Mouse (Mus musculus) intestine, embryonic 15.5 days (tissue): ENCODE measurements around the gene Kcnk3. TPM values are rescaled to one million over a fixed set of nuclear protein-coding genes. Genes with fewer than 3 reads are reported as not detected.

Source experiments
- ATAC-seq: fragments of 200-750 bp; cut with Nextera tagmentation; 2 replicates; pipeline ENCODE4 v1.8.0; 2017; ENCODE audit warnings: moderate TSS enrichment, moderate library complexity
- H3K27ac ChIP-seq: fragments of 300-500 bp; sonication (generic); 2 replicates; pipeline ENCODE4 v1.5.1; 2015; ENCODE audit warnings: mild to moderate bottlenecking, inconsistent platforms
- H3K27me3 ChIP-seq: fragments of 300-500 bp; sonication (generic); replicated peaks from 2 replicates; pipeline ENCODE4 v1.6.1; 2015; ENCODE audit warnings: inconsistent platforms
- H3K36me3 ChIP-seq: fragments of 300-500 bp; sonication (generic); 2 replicates; pipeline ENCODE4 v1.6.1; 2015; ENCODE audit warnings: inconsistent platforms
- H3K4me1 ChIP-seq: fragments of 300-500 bp; sonication (generic); replicated peaks from 2 replicates; pipeline ENCODE4 v1.6.1; 2015; ENCODE audit warnings: inconsistent platforms
- H3K4me2 ChIP-seq: fragments of 300-500 bp; sonication (generic); replicated peaks from 2 replicates; pipeline ENCODE4 v1.6.1; 2015; ENCODE audit warnings: mild to moderate bottlenecking, inconsistent platforms
- H3K4me3 ChIP-seq: fragments of 300-500 bp; sonication (generic); replicated peaks from 2 replicates; pipeline ENCODE4 v1.5.1; 2015; ENCODE audit warnings: inconsistent platforms
- H3K9ac ChIP-seq: fragments of 300-500 bp; sonication (generic); 2 replicates; pipeline ENCODE4 v1.6.1; 2015; ENCODE audit warnings: inconsistent platforms
- H3K9me3 ChIP-seq: fragments of 300-500 bp; sonication (generic); 2 replicates; pipeline ENCODE4 v1.6.1; 2016; ENCODE audit warnings: inconsistent platforms
- WGBS: fragments of 180-500 bp; shearing (Covaris S2); methylation state at CpG from one replicate; pipeline ENCODE4 v1.1.7; 2015; 5-methylcytosine and 5-hydroxymethylcytosine counted together
- polyA plus RNA-seq: library from polyadenylated mRNA; unstranded; fragments of >200 nt; fragmentation: Nextera tagmentation; extraction: Ambion mirVana; gene quantifications from 2 replicates; pipeline ENCODE4 v1.2.1, GENCODE M21; 2015

The Kcnk3 gene
- polyA plus RNA-seq, 1 experiment from 2014 or later, result 24.4 TPM

- 6% methylated on average over 3 of the region's 3 CpGs for WGBS
- no peaks in the 10 kb centered on the region for H3K27me3 ChIP-seq
- H3K36me3 ChIP-seq, result peaks cover 9% of the 10 kb centered on the region
- no peak for ATAC-seq
- no peaks in the 10 kb centered on the region for H3K9me3 ChIP-seq
- H3K27ac ChIP-seq, result no peak overlapping the region; the same call in 1 of the 2 replicates
- H3K9ac ChIP-seq, result peak overlapping the region; percentile 82
- peak overlapping the region; percentile 67 for H3K4me2 ChIP-seq
- peaks cover 16% of the 10 kb centered on the region for H3K4me1 ChIP-seq
- H3K4me3 ChIP-seq, result peak overlapping the region; percentile 81
Measured at GRCm38 (mm10) chr5:30667686-30668085, 79.7 kb downstream of the Kcnk3 start.

- Histone ChIP-seq H3K9ac (no peak overlapping the region), H3K9me3 (no peaks in the 10 kb centered on the region), H3K4me2 (peak overlapping the region; percentile 67), H3K4me1 (peaks cover 16% of the 10 kb centered on the region), H3K4me3 (no peak overlapping the region), H3K27me3 (no peaks in the 10 kb centered on the region), H3K27ac (no peak overlapping the region), H3K36me3 (peaks cover 20% of the 10 kb centered on the region)
- 88% methylated on average over 9 of the region's 9 CpGs for WGBS
- no peak for ATAC-seq
Measured at GRCm38 (mm10) chr5:30668637-30669495, 80.9 kb downstream of the Kcnk3 start.

GRCm38 (mm10) chr5:30669496-30669830, 81.5 kb downstream of the Kcnk3 start:
- H3K36me3 ChIP-seq, result peaks cover 20% of the 10 kb centered on the region
- H3K4me3 ChIP-seq, result no peak overlapping the region
- no peak overlapping the region for H3K4me2 ChIP-seq
- no peaks in the 10 kb centered on the region for H3K27me3 ChIP-seq
- WGBS, result 76% methylated on average over 3 of the region's 3 CpGs
- H3K9me3 ChIP-seq, result no peaks in the 10 kb centered on the region
- no peak overlapping the region for H3K27ac ChIP-seq
- no peak overlapping the region for H3K9ac ChIP-seq
- H3K4me1 ChIP-seq, result peaks cover 16% of the 10 kb centered on the region
- ATAC-seq, result no peak

GRCm38 (mm10) chr5:30670091-30670490, 82.1 kb downstream of the Kcnk3 start:
- H3K27ac ChIP-seq, result no peak overlapping the region
- 84% methylated on average over 7 of the region's 7 CpGs for WGBS
- H3K27me3 ChIP-seq, result no peaks in the 10 kb centered on the region
- no peak overlapping the region for H3K4me2 ChIP-seq
- H3K4me3 ChIP-seq, result no peak overlapping the region
- H3K4me1 ChIP-seq, result peaks cover 16% of the 10 kb centered on the region
- no peaks in the 10 kb centered on the region for H3K9me3 ChIP-seq
- no peak overlapping the region for H3K9ac ChIP-seq
- ATAC-seq, result no peak
- H3K36me3 ChIP-seq, result peaks cover 24% of the 10 kb centered on the region

GRCm38 (mm10) chr5:30674001-30674400, 86.0 kb downstream of the Kcnk3 start:
- no peak for ATAC-seq
- 57% methylated on average over 7 of the region's 7 CpGs for WGBS
- H3K36me3 ChIP-seq, result peaks cover 36% of the 10 kb centered on the region

More at GRCm38 (mm10) chr5:30674001-30674400, 86.0 kb downstream of the Kcnk3 start:
- no peaks in the 10 kb centered on the region for H3K9me3 ChIP-seq
- no peak overlapping the region for H3K4me3 ChIP-seq
- peaks cover 4% of the 10 kb centered on the region; the same call in 1 of the 2 replicates for H3K4me1 ChIP-seq
- no peak overlapping the region for H3K27ac ChIP-seq
- H3K9ac ChIP-seq, result no peak overlapping the region
- H3K27me3 ChIP-seq, result no peaks in the 10 kb centered on the region
- H3K4me2 ChIP-seq, result no peak overlapping the region

Other genes with a start within 250 kb of the Kcnk3 start
- 0.66 and 0.84 TPM in 2 replicates for gene Otof, start 126.2 kb upstream of the Kcnk3 start, polyA plus RNA-seq
- gene 1700001C02Rik, start 122.1 kb upstream of the Kcnk3 start, polyA plus RNA-seq, result not detected in 2 replicates
- gene Cib4, start 42.3 kb upstream of the Kcnk3 start, polyA plus RNA-seq, result not detected in 2 replicates
- 36.8 and 40.4 TPM in 2 replicates for gene Slc35f6, start 59.8 kb downstream of the Kcnk3 start, polyA plus RNA-seq
- gene Cenpa, start 78.6 kb downstream of the Kcnk3 start, polyA plus RNA-seq, result 216 and 224 TPM in 2 replicates
- gene Dpysl5, start 123.4 kb downstream of the Kcnk3 start, polyA plus RNA-seq, result 6.6 and 7.1 TPM in 2 replicates
- 17.4 and 17.5 TPM in 2 replicates for gene Mapre3, start 226.5 kb downstream of the Kcnk3 start, polyA plus RNA-seq